Mouse (Mus musculus) cerebellum, adult 2 months (tissue): ENCODE results near the gene Tbc1d20.

Experiments
- CTCF ChIP-seq: fragments of 200-500 bp; IDR thresholded peaks from 2 replicates; pipeline ENCODE4 v1.5.1; 2011; ENCODE audit warnings: low read depth, mild to moderate bottlenecking, control low read depth, low read length, moderate library complexity, borderline replicate concordance; ENCODE audit not compliant: insufficient read depth
- POLR2A ChIP-seq: fragments of 200-500 bp; IDR thresholded peaks from 2 replicates; pipeline ENCODE4 v1.6.1; 2011; ENCODE audit warnings: low read length, control low read depth, borderline replicate concordance; ENCODE audit not compliant: insufficient read depth

GRCm38 (mm10) chr2:152344361-152344760 lies 50.7 kb downstream of the Tbc1d20 start:
- TF ChIP-seq CTCF = no peak
- no peak for TF ChIP-seq POLR2A
